Mouse (Mus musculus) stomach, embryonic 15.5 days (tissue): ENCODE data around the gene Dis3l. TPM values are rescaled to one million over a fixed set of nuclear protein-coding genes. Genes with fewer than 3 reads are reported as not detected.
A peak's percentile ranks its signal among the peaks of the same experiment; 100 is the strongest.

Source experiments
- ATAC-seq: fragments of 200-750 bp; cut with Nextera tagmentation; 2 replicates; pipeline ENCODE4 v1.8.0; 2017; ENCODE audit warnings: low read depth, moderate number of reproducible peaks, moderate TSS enrichment; ENCODE audit not compliant: insufficient read depth, low FRiP score
- H3K27ac ChIP-seq: fragments of 300-500 bp; sonication (generic); 2 replicates; pipeline ENCODE4 v1.5.1; 2015; ENCODE audit warnings: mild to moderate bottlenecking, inconsistent platforms
- H3K27me3 ChIP-seq: fragments of 300-500 bp; sonication (generic); replicated peaks from 2 replicates; pipeline ENCODE4 v1.6.1; 2015; ENCODE audit warnings: inconsistent platforms
- H3K36me3 ChIP-seq: fragments of 300-500 bp; sonication (generic); 2 replicates; pipeline ENCODE4 v1.6.1; 2015; ENCODE audit warnings: inconsistent platforms
- H3K4me1 ChIP-seq: fragments of 300-500 bp; sonication (generic); 2 replicates; pipeline ENCODE4 v1.6.1; 2015; ENCODE audit warnings: inconsistent platforms
- H3K4me2 ChIP-seq: fragments of 300-500 bp; sonication (generic); 2 replicates; pipeline ENCODE4 v1.6.1; 2015; ENCODE audit warnings: mild to moderate bottlenecking, inconsistent platforms
- H3K4me3 ChIP-seq: fragments of 300-500 bp; sonication (generic); replicated peaks from 2 replicates; pipeline ENCODE4 v1.5.1; 2015; ENCODE audit warnings: inconsistent platforms
- H3K9ac ChIP-seq: fragments of 300-500 bp; sonication (generic); 2 replicates; pipeline ENCODE4 v1.6.1; 2015; ENCODE audit warnings: inconsistent platforms
- H3K9me3 ChIP-seq: fragments of 300-500 bp; sonication (generic); 2 replicates; pipeline ENCODE4 v1.6.1; 2016; ENCODE audit warnings: inconsistent platforms
- WGBS: fragments of 180-500 bp; shearing (Covaris S2); methylation state at CpG from one replicate; pipeline ENCODE4 v1.1.7; 2015; 5-methylcytosine and 5-hydroxymethylcytosine counted together
- polyA plus RNA-seq: library from polyadenylated mRNA; unstranded; fragments of >200 nt; fragmentation: Nextera tagmentation; extraction: Ambion mirVana; gene quantifications from 2 replicates; pipeline ENCODE4 v1.2.1, GENCODE M21; 2015

Gene Dis3l
- polyA plus RNA-seq, 1 experiment from 2014 or later: 17.9 TPM

GRCm38 (mm10) chr9:64351191-64351590 is 10.1 kb upstream of the Dis3l start:
- H3K36me3 ChIP-seq: no peaks in the 10 kb centered on the region
- no peak overlapping the region for H3K27ac ChIP-seq
- H3K4me1 ChIP-seq: no peaks in the 10 kb centered on the region
- no peak for ATAC-seq
- no peaks in the 10 kb centered on the region for H3K27me3 ChIP-seq
- no peaks in the 10 kb centered on the region for H3K9me3 ChIP-seq
- H3K4me3 ChIP-seq: no peak overlapping the region
- no peak overlapping the region for H3K4me2 ChIP-seq
- no peak overlapping the region for H3K9ac ChIP-seq
- WGBS: 39% methylated on average over 3 of the region's 3 CpGs

DNA sequence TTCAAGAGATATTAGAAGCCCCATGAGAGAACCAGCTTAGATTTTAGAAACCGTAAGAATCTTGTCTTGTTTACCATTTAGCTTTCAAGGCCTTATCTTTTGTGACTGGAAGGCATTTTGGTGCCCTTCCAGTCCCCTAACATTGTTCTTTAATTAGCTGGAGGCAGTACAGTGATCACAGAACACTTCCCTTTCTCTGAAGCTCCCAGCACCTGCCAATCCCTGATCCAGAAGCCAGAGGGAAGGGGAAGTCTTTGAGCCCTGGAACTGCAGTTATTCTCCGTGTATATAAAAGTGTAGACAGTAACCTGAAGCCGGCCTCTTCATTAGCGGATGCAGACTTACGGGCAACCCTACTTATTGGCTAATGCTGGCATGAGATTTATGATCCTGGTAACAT is 8.4 kb upstream of the Dis3l start:
- Histone ChIP-seq H3K4me1 (no peaks in the 10 kb centered on the region), H3K9me3 (no peaks in the 10 kb centered on the region), H3K36me3 (no peaks in the 10 kb centered on the region), H3K27ac (no peak overlapping the region), H3K9ac (no peak overlapping the region), H3K27me3 (no peaks in the 10 kb centered on the region), H3K4me3 (no peak overlapping the region), H3K4me2 (no peak overlapping the region)
- no peak for ATAC-seq
- whole genome bisulfite sequencing: 50% methylated on average over 5 of the region's 5 CpGs

DNA sequence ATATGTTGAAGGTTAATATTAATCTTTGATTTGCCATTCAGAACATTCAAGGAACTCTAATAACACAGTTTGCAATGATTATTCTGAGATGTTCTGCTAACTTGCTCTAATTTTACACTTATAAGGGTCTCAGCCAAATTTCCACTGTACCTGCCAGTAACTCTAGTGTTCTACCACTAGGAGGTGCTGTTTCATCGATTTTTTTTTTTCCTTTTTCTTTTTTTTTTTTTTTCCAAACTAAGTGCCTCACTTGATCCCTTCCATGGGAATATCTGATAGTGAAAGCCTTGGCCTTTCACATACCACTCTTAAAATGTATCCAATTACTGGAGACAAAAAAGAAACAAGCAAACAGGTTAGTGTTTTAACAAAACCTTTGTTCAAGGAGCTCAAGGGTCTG is 6.3 kb upstream of the Dis3l start:
- no peak overlapping the region for H3K4me3 ChIP-seq
- 0% methylated on average over 1 of the region's 1 CpGs for WGBS
- no peaks in the 10 kb centered on the region for H3K36me3 ChIP-seq
- H3K27me3 ChIP-seq: no peaks in the 10 kb centered on the region
- H3K9me3 ChIP-seq: no peaks in the 10 kb centered on the region
- no peak for ATAC-seq
- H3K9ac ChIP-seq: no peak overlapping the region
- H3K4me1 ChIP-seq: no peaks in the 10 kb centered on the region
- no peak overlapping the region for H3K27ac ChIP-seq
- H3K4me2 ChIP-seq: no peak overlapping the region

- 64% methylated on average over 5 of the region's 5 CpGs for WGBS
- ATAC-seq: no peak
- H3K27ac ChIP-seq: no peak overlapping the region
- no peak overlapping the region for H3K9ac ChIP-seq
- H3K4me1 ChIP-seq: 0 out of 2 replicates have a peak, but pooled peaks cover 3% of the 10 kb centered on the region
- no peaks in the 10 kb centered on the region for H3K9me3 ChIP-seq
- no peak overlapping the region for H3K4me3 ChIP-seq
- no peak overlapping the region for H3K4me2 ChIP-seq
- no peaks in the 10 kb centered on the region for H3K36me3 ChIP-seq
- H3K27me3 ChIP-seq: no peaks in the 10 kb centered on the region
Measured at GRCm38 (mm10) chr9:64345931-64346330, 4.8 kb upstream of the Dis3l start.

DNA sequence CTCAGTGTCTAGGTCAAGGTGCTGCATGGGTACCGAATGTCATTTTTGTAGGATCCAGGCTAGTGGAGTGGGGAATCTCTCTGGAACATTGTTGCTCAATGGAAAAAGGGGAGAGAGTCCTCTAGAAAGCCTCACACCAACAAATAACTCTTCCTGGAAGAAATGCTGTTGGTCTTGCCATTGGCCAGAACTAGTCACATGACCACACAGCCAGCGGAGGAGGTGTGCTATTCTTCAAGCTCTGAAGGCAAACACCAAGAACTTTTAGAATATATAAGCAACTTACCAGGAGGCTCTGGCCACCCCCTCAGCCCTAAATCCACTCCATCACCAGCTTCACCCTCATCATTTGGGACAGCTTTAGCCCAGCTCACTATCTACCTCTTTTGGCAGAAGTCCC is 2.6 kb upstream of the Dis3l start:
- no peak overlapping the region for H3K9ac ChIP-seq
- ATAC-seq: no peak
- H3K36me3 ChIP-seq: no peaks in the 10 kb centered on the region
- H3K27ac ChIP-seq: no peak overlapping the region
- no peak overlapping the region for H3K4me2 ChIP-seq
- no peaks in the 10 kb centered on the region for H3K27me3 ChIP-seq
- peaks cover 8% of the 10 kb centered on the region; the same call in 1 of the 2 replicates for H3K4me1 ChIP-seq
- 91% methylated on average over 2 of the region's 2 CpGs for WGBS
- no peaks in the 10 kb centered on the region for H3K9me3 ChIP-seq
- H3K4me3 ChIP-seq: no peak overlapping the region

DNA sequence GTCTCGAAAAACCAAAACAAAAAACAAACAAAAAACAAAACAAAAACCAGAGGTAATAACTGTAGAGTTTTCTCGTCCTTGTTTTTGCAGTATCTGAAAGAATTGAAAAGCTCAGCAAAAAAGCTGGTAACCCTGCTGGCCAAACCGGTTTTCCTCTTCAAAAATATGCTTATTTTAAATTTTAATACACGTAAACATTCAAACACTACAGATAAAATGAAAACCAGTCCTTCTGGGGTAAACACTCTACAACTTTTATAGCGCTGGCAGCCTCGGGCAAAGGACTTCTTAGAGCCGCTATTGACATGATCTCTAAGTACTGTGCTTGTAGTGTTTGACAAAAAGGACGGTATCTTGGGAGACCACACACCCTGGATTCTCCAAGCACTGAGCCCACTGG is 583 bp upstream of the Dis3l start:
- peak overlapping the region; percentile 53; the same call in 1 of the 2 replicates for H3K4me3 ChIP-seq
- no peak for ATAC-seq
- H3K4me1 ChIP-seq: peaks cover 8% of the 10 kb centered on the region; the same call in 1 of the 2 replicates
- H3K9me3 ChIP-seq: no peaks in the 10 kb centered on the region
- peak overlapping the region; percentile 88; the same call in 1 of the 2 replicates for H3K9ac ChIP-seq
- WGBS: 80% methylated on average over 8 of the region's 8 CpGs
- H3K27me3 ChIP-seq: no peaks in the 10 kb centered on the region
- H3K4me2 ChIP-seq: peak overlapping the region; percentile 83
- H3K27ac ChIP-seq: peak overlapping the region; percentile 98; the same call in 1 of the 2 replicates
- no peaks in the 10 kb centered on the region for H3K36me3 ChIP-seq

- Histone ChIP-seq H3K27me3 (no peaks in the 10 kb centered on the region), H3K4me2 (peak overlapping the region; percentile 83), H3K4me3 (peak overlapping the region; percentile 53), H3K27ac (peak overlapping the region; percentile 98), H3K4me1 (peaks cover 8% of the 10 kb centered on the region; the same call in 1 of the 2 replicates), H3K36me3 (no peaks in the 10 kb centered on the region), H3K9ac (peak overlapping the region; percentile 88), H3K9me3 (no peaks in the 10 kb centered on the region)
- under 1% methylated on average over 85 of the region's 85 CpGs for WGBS
- ATAC-seq: peak; percentile 86
Measured at GRCm38 (mm10) chr9:64340351-64341253, 486 bp downstream of the Dis3l start.

DNA sequence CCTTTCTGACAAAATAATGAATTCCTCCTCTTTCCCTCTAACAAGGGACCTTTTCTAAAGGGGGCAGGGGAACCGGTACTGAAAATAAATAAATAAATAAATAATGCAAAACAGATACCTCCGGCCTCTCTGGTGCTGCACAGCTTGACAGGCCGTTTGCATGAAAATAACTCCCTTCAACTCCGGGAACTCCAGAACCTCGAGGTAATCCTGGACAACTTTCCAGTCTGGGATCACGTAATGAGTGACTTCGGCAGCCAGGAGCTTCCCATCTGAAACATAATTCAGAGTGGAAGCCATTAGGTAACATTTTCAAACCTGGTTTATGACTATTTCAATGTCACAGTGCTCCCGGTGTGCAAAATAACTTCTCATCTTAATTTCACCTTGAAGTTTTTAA is 1.7 kb downstream of the Dis3l start:
- Histone ChIP-seq H3K4me3 (no peak overlapping the region), H3K4me1 (peaks cover 8% of the 10 kb centered on the region; the same call in 1 of the 2 replicates), H3K36me3 (0 out of 2 replicates have a peak, but pooled peaks cover 5% of the 10 kb centered on the region), H3K9me3 (no peaks in the 10 kb centered on the region), H3K9ac (no peak overlapping the region), H3K27ac (peak overlapping the region; percentile 98; the same call in 1 of the 2 replicates), H3K27me3 (no peaks in the 10 kb centered on the region), H3K4me2 (peak overlapping the region; percentile 83)
- ATAC-seq: no peak
- 53% methylated on average over 8 of the region's 8 CpGs for WGBS

DNA sequence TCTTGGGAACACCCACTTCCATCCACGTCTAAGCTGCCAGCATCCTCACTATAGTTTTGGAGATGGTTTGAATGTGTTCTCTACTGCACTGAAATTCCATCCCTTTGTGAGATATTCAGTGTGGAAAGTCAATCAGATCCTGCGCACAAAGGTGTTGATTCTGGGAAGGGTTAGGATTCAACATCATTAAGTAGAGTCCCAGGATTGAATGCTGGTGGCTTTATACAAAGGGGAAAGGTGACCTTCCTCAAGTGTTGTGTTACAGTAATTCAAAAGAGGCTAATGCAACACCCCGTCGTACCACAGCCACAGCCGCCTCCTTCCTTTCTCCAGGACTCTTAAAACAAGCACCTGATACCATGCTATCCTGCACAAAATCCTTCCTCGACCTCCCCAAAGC is 5.3 kb downstream of the Dis3l start:
- 0 out of 2 replicates have a peak, but pooled peaks cover 8% of the 10 kb centered on the region for H3K36me3 ChIP-seq
- no peaks in the 10 kb centered on the region for H3K27me3 ChIP-seq
- no peaks in the 10 kb centered on the region for H3K9me3 ChIP-seq
- 83% methylated on average over 6 of the region's 6 CpGs for WGBS
- H3K27ac ChIP-seq: no peak overlapping the region
- H3K9ac ChIP-seq: no peak overlapping the region
- H3K4me2 ChIP-seq: no peak overlapping the region
- peaks cover 5% of the 10 kb centered on the region; the same call in 1 of the 2 replicates for H3K4me1 ChIP-seq
- H3K4me3 ChIP-seq: no peak overlapping the region
- ATAC-seq: no peak

GRCm38 (mm10) chr9:64323976-64324375 is 17.1 kb downstream of the Dis3l start:
- no peak overlapping the region for H3K9ac ChIP-seq
- H3K27me3 ChIP-seq: no peaks in the 10 kb centered on the region
- ATAC-seq: no peak
- no peak overlapping the region for H3K4me2 ChIP-seq
- peaks cover 6% of the 10 kb centered on the region; the same call in 1 of the 2 replicates for H3K36me3 ChIP-seq
- no peak overlapping the region for H3K4me3 ChIP-seq
- no peak overlapping the region for H3K27ac ChIP-seq
- WGBS: 91% methylated on average over 7 of the region's 7 CpGs
- H3K9me3 ChIP-seq: no peaks in the 10 kb centered on the region
- H3K4me1 ChIP-seq: no peaks in the 10 kb centered on the region

- WGBS: over 99% methylated on average over 5 of the region's 5 CpGs
- Histone ChIP-seq H3K4me1 (no peaks in the 10 kb centered on the region), H3K9ac (no peak overlapping the region), H3K27ac (no peak overlapping the region), H3K4me3 (no peak overlapping the region), H3K9me3 (no peaks in the 10 kb centered on the region), H3K27me3 (no peaks in the 10 kb centered on the region), H3K36me3 (peaks cover 14% of the 10 kb centered on the region; the same call in 1 of the 2 replicates), H3K4me2 (no peak overlapping the region)
- ATAC-seq: no peak
Measured at GRCm38 (mm10) chr9:64316986-64317385, 24.1 kb downstream of the Dis3l start.

DNA sequence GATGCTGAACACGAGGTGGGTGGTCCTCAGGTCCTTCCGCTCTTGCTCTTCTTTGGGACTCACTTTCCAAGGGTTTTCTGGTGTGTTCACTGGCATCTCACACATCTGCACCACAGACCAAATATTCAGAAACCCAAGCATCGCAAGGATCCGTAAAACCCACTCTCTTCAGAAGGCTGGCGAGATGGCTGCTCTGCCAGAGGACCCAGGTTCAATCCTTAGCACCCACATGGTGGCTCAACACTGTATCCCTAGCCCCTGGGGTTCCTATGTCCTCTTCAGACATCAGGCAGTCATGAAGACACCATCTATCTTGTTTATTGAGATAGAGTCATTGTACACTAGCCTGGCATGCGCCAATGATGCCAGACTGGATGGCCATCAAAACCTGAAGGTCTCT is 26.4 kb downstream of the Dis3l start:
- WGBS: 95% methylated on average over 6 of the region's 6 CpGs
- H3K27ac ChIP-seq: no peak overlapping the region
- peaks cover 20% of the 10 kb centered on the region; the same call in 1 of the 2 replicates for H3K36me3 ChIP-seq

More for the DNA sequence above, 26.4 kb downstream of the Dis3l start:
- Histone ChIP-seq H3K9ac (no peak overlapping the region), H3K4me1 (no peaks in the 10 kb centered on the region), H3K9me3 (no peaks in the 10 kb centered on the region), H3K4me2 (no peak overlapping the region), H3K27me3 (no peaks in the 10 kb centered on the region), H3K4me3 (no peak overlapping the region)
- ATAC-seq: no peak
